Mouse (Mus musculus): ENCODE results near the gene Kcnb1.

DNA sequence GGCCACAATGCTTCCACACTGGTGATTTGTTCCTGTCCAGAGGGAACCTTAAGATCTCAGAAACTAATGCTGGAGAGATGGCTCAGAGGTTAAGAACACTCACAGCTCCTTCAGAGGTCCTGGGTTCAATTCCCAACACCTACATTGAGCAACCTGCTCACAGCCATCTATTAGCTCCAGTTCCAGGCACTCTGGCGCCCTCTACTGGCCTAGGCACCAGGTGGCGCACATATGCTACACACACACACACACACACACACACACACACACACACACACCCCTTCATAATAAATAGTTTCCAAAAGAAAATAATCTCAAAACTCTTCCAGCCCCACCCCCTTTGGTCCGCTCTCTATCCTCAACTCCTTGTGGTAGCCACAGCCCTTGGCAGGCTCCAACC is 23.1 kb upstream of the Kcnb1 start:
- TF ChIP-seq CTCF (IDR thresholded peaks at IDR 0.05; ENCODE audit: borderline replicate concordance, control insufficient read depth, extremely low read depth, insufficient read depth, low read length, poor library complexity) (no peak), POLR2A (IDR thresholded peaks at IDR 0.05; ENCODE audit: control insufficient read depth, extremely low read depth, insufficient read depth, low read length, poor library complexity) (no peak)
